Mouse (Mus musculus) heart, embryonic 12.5 days (tissue): ENCODE measurements around the gene Rora. TPM values are rescaled to one million over a fixed set of nuclear protein-coding genes. Genes with fewer than 3 reads are reported as not detected.

Source experiments
- ATAC-seq: fragments of 200-750 bp; cut with Nextera tagmentation; 2 replicates; pipeline ENCODE4 v1.8.0; 2017; ENCODE audit warnings: moderate TSS enrichment, moderate library complexity; ENCODE audit not compliant: insufficient number of reproducible peaks, low FRiP score
- H3K27ac ChIP-seq: fragments of 300-500 bp; sonication (generic); 2 replicates; pipeline ENCODE4 v1.5.1; 2016; ENCODE audit warnings: mild to moderate bottlenecking, moderate library complexity; ENCODE audit not compliant: poor library complexity, severe bottlenecking
- H3K27me3 ChIP-seq: fragments of 300-500 bp; sonication (generic); replicated peaks from 2 replicates; pipeline ENCODE4 v1.6.1; 2016; ENCODE audit warnings: mild to moderate bottlenecking, moderate library complexity
- H3K36me3 ChIP-seq: fragments of 300-500 bp; sonication (generic); 2 replicates; pipeline ENCODE4 v1.6.1; 2016; ENCODE audit warnings: mild to moderate bottlenecking, moderate library complexity
- H3K4me1 ChIP-seq: fragments of 300-500 bp; sonication (generic); replicated peaks from 2 replicates; pipeline ENCODE4 v1.6.1; 2016; ENCODE audit warnings: mild to moderate bottlenecking
- H3K4me2 ChIP-seq: fragments of 300-500 bp; sonication (generic); 2 replicates; pipeline ENCODE4 v1.6.1; 2016; ENCODE audit warnings: mild to moderate bottlenecking, moderate library complexity
- H3K4me3 ChIP-seq: fragments of 300-500 bp; sonication (generic); 2 replicates; pipeline ENCODE4 v1.5.1; 2016; ENCODE audit warnings: mild to moderate bottlenecking
- H3K9ac ChIP-seq: fragments of 300-500 bp; sonication (generic); 2 replicates; pipeline ENCODE4 v1.6.1; 2016; ENCODE audit warnings: mild to moderate bottlenecking, moderate library complexity
- H3K9me3 ChIP-seq: fragments of 300-500 bp; sonication (generic); replicated peaks from 2 replicates; pipeline ENCODE4 v1.6.1; 2016; ENCODE audit warnings: mild to moderate bottlenecking, moderate library complexity
- WGBS: fragments of 180-500 bp; shearing (Covaris S2); methylation state at CpG from one replicate; pipeline ENCODE4 v1.1.7; 2016; 5-methylcytosine and 5-hydroxymethylcytosine counted together
- polyA plus RNA-seq: library from polyadenylated mRNA; unstranded; fragments of >200 nt; fragmentation: Nextera tagmentation; extraction: Ambion mirVana; gene quantifications from 2 replicates; pipeline ENCODE4 v1.2.1, GENCODE M21; 2016

Rora gene
- polyA plus RNA-seq, 1 experiment from 2014 or later, result 7.6 TPM

DNA sequence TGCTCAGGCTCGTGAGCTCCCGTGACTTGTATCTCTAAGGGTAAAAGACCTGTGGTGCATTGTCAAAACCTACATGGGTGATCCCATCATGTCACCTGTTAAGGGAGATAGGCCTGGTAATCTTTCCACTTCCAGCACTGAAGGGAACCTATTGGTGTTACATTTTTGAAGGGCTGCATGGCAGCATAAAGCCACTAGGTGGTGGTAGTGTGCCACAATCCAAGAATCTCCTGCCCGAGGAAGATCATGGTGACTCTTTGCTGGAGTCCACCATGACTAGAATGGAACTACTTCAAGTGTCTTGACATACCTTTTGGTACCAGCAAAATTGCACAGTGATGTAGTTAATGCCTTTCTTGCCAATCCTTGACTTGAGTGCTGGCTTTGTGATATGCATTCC lies 704.2 kb downstream of the Rora start:
- Histone ChIP-seq H3K9ac (no peak overlapping the region), H3K36me3 (no peaks in the 10 kb centered on the region), H3K27ac (no peak overlapping the region), H3K4me3 (no peak overlapping the region), H3K4me2 (no peak overlapping the region), H3K4me1 (no peaks in the 10 kb centered on the region), H3K27me3 (no peaks in the 10 kb centered on the region), H3K9me3 (no peaks in the 10 kb centered on the region)
- WGBS, result 26% methylated on average over 3 of the region's 3 CpGs
- no peak for ATAC-seq

- H3K9ac ChIP-seq, result no peak overlapping the region
- H3K9me3 ChIP-seq, result no peaks in the 10 kb centered on the region
- WGBS, result 81% methylated on average over 6 of the region's 6 CpGs
- ATAC-seq, result no peak
- no peaks in the 10 kb centered on the region for H3K36me3 ChIP-seq
- H3K4me1 ChIP-seq, result no peaks in the 10 kb centered on the region
- no peaks in the 10 kb centered on the region for H3K27me3 ChIP-seq
- H3K27ac ChIP-seq, result no peak overlapping the region
- no peak overlapping the region for H3K4me3 ChIP-seq
- no peak overlapping the region for H3K4me2 ChIP-seq
Observed at GRCm38 (mm10) chr9:69358797-69359196, 705.2 kb downstream of the Rora start.

DNA sequence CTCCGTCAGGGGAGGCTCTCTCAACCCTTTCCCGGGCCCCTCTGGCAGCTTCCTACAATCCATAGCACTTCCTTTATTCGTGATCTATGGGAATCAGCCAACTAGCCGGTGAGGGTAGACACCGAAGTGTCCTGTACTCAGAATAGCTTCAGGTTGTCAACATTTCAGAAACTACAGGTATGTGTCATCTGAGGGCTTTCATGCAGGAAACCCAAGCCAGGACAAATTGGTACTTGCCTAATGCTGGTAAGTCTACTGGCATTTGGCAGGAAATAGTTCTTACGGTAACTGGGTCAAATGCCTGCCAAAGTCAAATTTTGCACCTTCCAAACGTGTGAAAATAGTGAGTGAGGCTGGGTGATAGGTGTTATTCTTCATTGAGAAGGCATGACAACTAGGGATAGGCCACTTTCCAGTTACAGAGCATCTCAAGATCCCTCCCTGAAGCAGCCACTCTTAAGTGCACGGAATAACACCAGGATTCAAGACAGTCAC lies 708.4 kb downstream of the Rora start:
- H3K9ac ChIP-seq, result no peak overlapping the region
- WGBS, result 83% methylated on average over 8 of the region's 8 CpGs
- H3K4me1 ChIP-seq, result no peaks in the 10 kb centered on the region
- H3K9me3 ChIP-seq, result no peaks in the 10 kb centered on the region
- no peak overlapping the region for H3K4me2 ChIP-seq
- ATAC-seq, result no peak
- no peaks in the 10 kb centered on the region for H3K36me3 ChIP-seq
- no peak overlapping the region for H3K4me3 ChIP-seq
- no peaks in the 10 kb centered on the region for H3K27me3 ChIP-seq
- H3K27ac ChIP-seq, result no peak overlapping the region

DNA sequence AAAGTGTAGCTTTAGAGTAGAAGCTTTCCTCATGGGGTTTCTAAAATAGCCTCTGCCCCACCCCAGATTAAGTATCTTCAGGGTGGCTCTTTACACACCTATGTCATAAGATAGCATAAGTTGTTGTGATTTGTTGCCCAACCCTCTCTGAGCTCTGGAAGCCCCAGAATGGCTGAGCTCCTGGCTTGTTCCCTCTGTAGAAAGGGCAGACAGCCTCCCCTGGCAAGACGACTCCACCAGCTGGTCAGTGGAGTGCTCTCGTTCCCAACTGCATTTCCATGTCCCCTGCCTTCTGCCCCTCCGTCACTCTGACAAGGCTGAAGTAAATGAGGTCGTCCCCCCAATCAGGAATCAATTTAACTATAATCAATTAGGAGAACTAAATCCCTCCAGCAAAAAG lies 709.2 kb downstream of the Rora start:
- Histone ChIP-seq H3K4me3 (no peak overlapping the region), H3K4me2 (no peak overlapping the region), H3K9me3 (no peaks in the 10 kb centered on the region), H3K4me1 (no peaks in the 10 kb centered on the region), H3K27me3 (no peaks in the 10 kb centered on the region), H3K9ac (no peak overlapping the region), H3K27ac (no peak overlapping the region), H3K36me3 (no peaks in the 10 kb centered on the region)
- no peak for ATAC-seq
- WGBS, result 57% methylated on average over 4 of the region's 4 CpGs

DNA sequence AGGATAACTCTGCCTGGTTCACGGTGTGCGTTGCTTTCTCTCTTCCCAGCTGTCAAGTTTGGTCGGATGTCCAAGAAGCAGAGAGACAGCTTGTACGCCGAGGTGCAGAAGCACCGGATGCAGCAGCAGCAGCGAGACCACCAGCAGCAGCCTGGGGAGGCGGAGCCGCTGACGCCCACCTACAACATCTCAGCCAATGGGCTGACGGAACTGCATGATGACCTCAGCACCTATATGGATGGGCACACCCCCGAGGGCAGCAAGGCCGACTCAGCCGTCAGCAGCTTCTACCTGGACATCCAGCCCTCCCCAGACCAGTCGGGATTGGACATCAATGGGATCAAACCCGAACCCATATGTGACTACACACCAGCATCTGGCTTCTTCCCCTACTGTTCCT lies 710.5 kb downstream of the Rora start:
- Histone ChIP-seq H3K9me3 (no peaks in the 10 kb centered on the region), H3K27ac (no peak overlapping the region), H3K4me3 (no peak overlapping the region), H3K36me3 (no peaks in the 10 kb centered on the region), H3K4me1 (no peaks in the 10 kb centered on the region), H3K9ac (no peak overlapping the region), H3K4me2 (peak overlapping the region; percentile 18; the same call in 1 of the 2 replicates), H3K27me3 (no peaks in the 10 kb centered on the region)
- no peak for ATAC-seq
- WGBS, result 52% methylated on average over 16 of the region's 16 CpGs

GRCm38 (mm10) chr9:69367055-69367454 lies 713.5 kb downstream of the Rora start:
- no peaks in the 10 kb centered on the region for H3K27me3 ChIP-seq
- no peaks in the 10 kb centered on the region for H3K9me3 ChIP-seq
- WGBS, result 70% methylated on average over 4 of the region's 4 CpGs
- no peaks in the 10 kb centered on the region for H3K36me3 ChIP-seq
- no peak overlapping the region for H3K27ac ChIP-seq
- H3K4me3 ChIP-seq, result no peak overlapping the region
- H3K4me1 ChIP-seq, result no peaks in the 10 kb centered on the region; the same call in 1 of the 2 replicates
- no peak overlapping the region for H3K4me2 ChIP-seq
- ATAC-seq, result no peak
- H3K9ac ChIP-seq, result no peak overlapping the region

DNA sequence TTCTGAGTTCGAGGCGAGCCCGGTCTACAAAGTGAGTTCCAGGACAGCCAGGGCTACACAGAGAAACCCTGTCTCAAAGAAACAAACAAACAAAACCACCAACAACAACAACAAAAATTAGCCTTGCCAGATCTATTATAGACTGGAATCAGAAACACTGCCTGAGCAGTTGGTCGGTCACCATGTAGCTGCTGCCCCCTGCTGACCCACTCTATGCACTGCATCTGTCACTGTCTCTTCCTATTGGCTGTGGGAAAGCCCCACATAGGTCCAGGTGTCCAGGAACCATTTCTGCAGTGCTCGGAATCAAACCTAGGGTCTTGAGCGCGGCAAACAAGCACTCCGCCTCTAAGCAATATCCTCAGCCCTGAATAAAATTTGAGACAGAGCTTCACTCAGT lies 714.5 kb downstream of the Rora start:
- 69% methylated on average over 8 of the region's 8 CpGs for WGBS
- H3K9ac ChIP-seq, result no peak overlapping the region
- ATAC-seq, result no peak
- no peak overlapping the region for H3K4me3 ChIP-seq
- no peaks in the 10 kb centered on the region for H3K9me3 ChIP-seq
- no peaks in the 10 kb centered on the region; the same call in 1 of the 2 replicates for H3K4me1 ChIP-seq
- no peaks in the 10 kb centered on the region for H3K27me3 ChIP-seq
- H3K4me2 ChIP-seq, result no peak overlapping the region
- H3K27ac ChIP-seq, result no peak overlapping the region
- H3K36me3 ChIP-seq, result no peaks in the 10 kb centered on the region

- H3K4me2 ChIP-seq, result no peak overlapping the region
- H3K4me1 ChIP-seq, result no peaks in the 10 kb centered on the region; the same call in 1 of the 2 replicates
- no peak for ATAC-seq
- H3K36me3 ChIP-seq, result peaks cover 8% of the 10 kb centered on the region; the same call in 1 of the 2 replicates
- H3K4me3 ChIP-seq, result no peak overlapping the region
- no peak overlapping the region for H3K27ac ChIP-seq
- no peak overlapping the region for H3K9ac ChIP-seq
- WGBS, result 68% methylated on average over 11 of the region's 11 CpGs
- H3K9me3 ChIP-seq, result no peaks in the 10 kb centered on the region
- no peaks in the 10 kb centered on the region for H3K27me3 ChIP-seq
Observed at GRCm38 (mm10) chr9:69371046-69371724, 717.6 kb downstream of the Rora start.

- Histone ChIP-seq H3K27me3 (no peaks in the 10 kb centered on the region), H3K9me3 (no peaks in the 10 kb centered on the region), H3K4me1 (no peaks in the 10 kb centered on the region; the same call in 1 of the 2 replicates), H3K27ac (no peak overlapping the region), H3K9ac (no peak overlapping the region), H3K36me3 (peaks cover 15% of the 10 kb centered on the region; the same call in 1 of the 2 replicates), H3K4me2 (no peak overlapping the region), H3K4me3 (no peak overlapping the region)
- WGBS, result 53% methylated on average over 4 of the region's 4 CpGs
- ATAC-seq, result no peak
Observed at GRCm38 (mm10) chr9:69372871-69373270, 719.3 kb downstream of the Rora start.

- Histone ChIP-seq H3K36me3 (peaks cover 15% of the 10 kb centered on the region), H3K27me3 (no peaks in the 10 kb centered on the region), H3K4me1 (no peaks in the 10 kb centered on the region), H3K9me3 (no peaks in the 10 kb centered on the region), H3K4me2 (no peak overlapping the region), H3K27ac (no peak overlapping the region), H3K4me3 (no peak overlapping the region), H3K9ac (no peak overlapping the region)
- WGBS, result 81% methylated on average over 4 of the region's 4 CpGs
- ATAC-seq, result no peak
Observed at GRCm38 (mm10) chr9:69376982-69377653, 723.5 kb downstream of the Rora start.

GRCm38 (mm10) chr9:69377654-69378045 lies 724.1 kb downstream of the Rora start:
- Histone ChIP-seq H3K27me3 (no peaks in the 10 kb centered on the region), H3K9ac (no peak overlapping the region), H3K4me2 (no peak overlapping the region), H3K9me3 (no peaks in the 10 kb centered on the region), H3K27ac (no peak overlapping the region), H3K4me1 (no peaks in the 10 kb centered on the region), H3K4me3 (no peak overlapping the region), H3K36me3 (peaks cover 15% of the 10 kb centered on the region)
- ATAC-seq, result no peak
- WGBS, result 77% methylated on average over 3 of the region's 3 CpGs
